Comparison of ENCODE assay signal across 8 mouse cellular contexts in the genomic region with DNA sequence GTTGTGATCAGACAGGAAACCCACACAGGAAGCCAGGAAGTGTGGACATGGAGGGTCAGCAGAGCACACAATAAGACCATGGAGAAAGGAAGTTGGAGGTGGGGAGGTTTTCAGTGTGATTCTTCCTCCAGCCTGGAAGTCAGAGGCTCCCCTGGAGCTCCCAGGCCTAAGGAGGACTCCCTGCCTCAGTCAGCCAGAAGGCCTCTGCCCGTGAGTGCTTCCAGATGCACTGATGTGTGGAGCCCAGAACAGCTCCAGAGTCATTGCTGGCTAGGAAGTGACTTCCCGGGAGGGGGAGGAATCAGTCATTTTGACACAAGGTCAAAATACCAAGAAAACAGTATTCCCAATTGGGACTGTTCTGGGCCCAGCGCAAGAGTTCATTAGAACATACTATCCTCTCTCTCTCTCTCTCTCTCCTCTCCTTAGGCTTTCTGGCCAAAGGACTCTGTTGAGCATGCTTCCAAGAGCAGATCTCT.
A peak's percentile ranks its signal among the peaks of the same experiment; 100 is the strongest.
DNase-seq lines count a peak whose midpoint lies in the region; ATAC-seq lines count a peak whose summit lies in the region.

No protein-coding gene starts in this region.

- ATAC-seq in forebrain, embryonic 14.5 days, result no peak
- ATAC-seq in erythroid progenitor cell, adult 5-6 weeks (replicated peaks; ENCODE audit: low FRiP score, poor library complexity, severe bottlenecking), result no peak

- 80% methylated on average over 3 of the region's 3 CpGs for WGBS in forebrain, embryonic 14.5 days

- no peak overlapping the region for H3K4me2 ChIP-seq in forebrain, embryonic 14.5 days (ENCODE audit: low read length)

- no peak overlapping the region for H3K4me3 ChIP-seq in forebrain, embryonic 14.5 days (ENCODE audit: low read depth, low read length)

- no peak overlapping the region for H3K9ac ChIP-seq in forebrain, embryonic 14.5 days (ENCODE audit: low read length)

- no peaks in the 10 kb centered on the region for H3K9me3 ChIP-seq in forebrain, embryonic 14.5 days (replicated peaks; ENCODE audit: control insufficient read depth, low read length)

- no peaks in the 10 kb centered on the region for H3K36me3 ChIP-seq in forebrain, embryonic 14.5 days (ENCODE audit: control insufficient read depth, insufficient read depth, low read length)

- H3K27me3 ChIP-seq in forebrain, embryonic 14.5 days (replicated peaks; ENCODE audit: control insufficient read depth, insufficient read depth, low read length), result 0 out of 2 replicates have a peak, but pooled peaks cover 12% of the 10 kb centered on the region

- peaks cover 40% of the 10 kb centered on the region for H3K4me1 ChIP-seq in forebrain, embryonic 14.5 days (ENCODE audit: control insufficient read depth, insufficient read depth, low read length)

- peak; percentile 28 to 80 for DNase-seq in adrenal gland, adult (ENCODE audit: inconsistent age in 2 of 2, low spot score in 1 of 2)
- no peak for DNase-seq in adrenal gland, postnatal 4 days (ENCODE audit: low spot score in 2 of 2)
- DNase-seq in forebrain, embryonic 14.5 days (ENCODE audit: low spot score), result no peak
- peak; percentile 58 to 67 for DNase-seq in heart, postnatal 36 days
- DNase-seq in lung, adult 18-20 months, result peak; percentile 35 to 43
- no peak for DNase-seq in right cerebral cortex, postnatal 36 days (ENCODE audit: low spot score in 2 of 2)
- DNase-seq in Muller cell, postnatal 12 days (ENCODE audit: inconsistent ontology term), result no peak

- intact Hi-C loops in heart, postnatal 36 days (cut with DNase I), result loop anchor here (2.0 kb wide), 1 partner anchor 14 kb away; no protein-coding TSS in a partner anchor

- peak overlapping the region; percentile 96 for H3K27ac ChIP-seq in forebrain, embryonic 14.5 days (ENCODE audit: low read depth, low read length)

Comparison
In these comparisons a context has a peak if more than half of its experiments do, and no peak if none do; other contexts are left out.
1. DNase-seq: peak in adrenal gland, adult (2 of 2), heart, postnatal 36 days (2 of 2) and lung, adult 18-20 months (2 of 2); none in adrenal gland, postnatal 4 days (0 of 2), forebrain, embryonic 14.5 days (single experiment), right cerebral cortex, postnatal 36 days (0 of 2) and Muller cell, postnatal 12 days (single experiment).